Mouse (Mus musculus): ENCODE results near the gene Ndufc1. TPM values are rescaled to one million over a fixed set of nuclear protein-coding genes. Genes with fewer than 3 reads are reported as not detected.

The Ndufc1 gene
- total and polyA plus RNA-seq, 3 experiments = 115 to 207 TPM; not detected in 1

DNA sequence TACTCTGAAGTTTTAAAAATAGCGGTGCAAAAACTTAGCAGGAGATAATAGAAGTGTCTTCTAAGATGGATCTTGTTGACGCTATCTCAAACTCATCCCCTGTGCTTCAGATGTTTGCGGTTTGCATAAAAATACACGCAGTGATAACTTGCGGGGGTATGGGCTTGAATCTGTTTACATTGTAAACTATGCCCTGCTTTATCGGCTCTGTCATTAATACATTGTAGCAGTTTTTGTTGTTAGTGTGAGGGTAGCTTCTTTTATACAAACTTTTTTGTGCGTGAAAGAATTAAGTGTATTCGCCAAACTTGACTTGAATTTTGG, 8.3 kb upstream of the Ndufc1 start:
- peaks cover 7 to 44% of the 10 kb centered on the region in 2 experiments for H3K36me3 ChIP-seq (ENCODE audit: control insufficient read depth in 1 of 2, insufficient read depth in 2 of 2, low read length in 2 of 2)
- H3K27ac ChIP-seq (ENCODE audit: control insufficient read depth, low read depth, low read length) = peak overlapping the region; percentile 90
- peak; percentile 72; the same call in 1 of the 2 replicates for TF ChIP-seq MEF2A (IDR thresholded peaks at IDR 0.05; ENCODE audit: extremely low read depth, insufficient replicate concordance, low read depth, low read length, poor library complexity, severe bottlenecking)
- peak in 1 of 2 experiments; percentile 36; a peak in 2 of 4 replicates for TF ChIP-seq EP300 (IDR thresholded peaks at IDR 0.05; ENCODE audit: low read depth in 1 of 2, low read length in 2 of 2)
- peak; percentile 86 for TF ChIP-seq SIN3A (IDR thresholded peaks at IDR 0.05; ENCODE audit: low read length)
- TF ChIP-seq ZC3H11A (IDR thresholded peaks at IDR 0.05; ENCODE audit: low read depth, low read length) = no peak
- TF ChIP-seq E2F4 (IDR thresholded peaks at IDR 0.05; ENCODE audit: borderline replicate concordance, low read depth, low read length) = no peak
- peak; percentile 91 for TF ChIP-seq ETS1 (IDR thresholded peaks at IDR 0.05; ENCODE audit: low read depth, low read length)
- peak; percentile 70 for TF ChIP-seq GATA1 (IDR thresholded peaks at IDR 0.05; ENCODE audit: low read depth, low read length)
- no peak for TF ChIP-seq SMC3 (IDR thresholded peaks at IDR 0.05; ENCODE audit: low read depth, low read length)
- peak; percentile 47; the same call in 1 of the 2 replicates for TF ChIP-seq RCOR1 (IDR thresholded peaks at IDR 0.05; ENCODE audit: low read depth, low read length)
- TF ChIP-seq MXI1 (IDR thresholded peaks at IDR 0.05; ENCODE audit: low read depth, low read length) = peak; percentile 50; the same call in 1 of the 2 replicates
- TF ChIP-seq ZNF384 (IDR thresholded peaks at IDR 0.05; ENCODE audit: low read depth, low read length) = 0 out of 2 replicates have a peak, but pooled peaks have one; percentile 4
- TF ChIP-seq ZKSCAN1 (IDR thresholded peaks at IDR 0.05; ENCODE audit: low read depth, low read length) = no peak
- no peak for TF ChIP-seq NELFE (IDR thresholded peaks at IDR 0.05; ENCODE audit: low read depth, low read length)
- TF ChIP-seq MAZ (IDR thresholded peaks at IDR 0.05; ENCODE audit: low read depth, low read length) = peak; percentile 52
- TF ChIP-seq HCFC1 (IDR thresholded peaks at IDR 0.05; ENCODE audit: low read depth, low read length) = peak; percentile 57
- TF ChIP-seq TBP (IDR thresholded peaks at IDR 0.05; ENCODE audit: low read depth, low read length) = 0 out of 2 replicates have a peak, but pooled peaks have one; percentile 0
- H3K79me2 ChIP-seq (ENCODE audit: control insufficient read depth, insufficient read depth, low read length, poor library complexity) = peaks cover 64% of the 10 kb centered on the region
- peak overlapping the region; percentile 74 to 88 for H3K4me3 ChIP-seq (ENCODE audit: control insufficient read depth in 1 of 2, insufficient read depth in 1 of 2, low read depth in 2 of 2, low read length in 2 of 2)
- H3K4me1 ChIP-seq (ENCODE audit: control insufficient read depth in 1 of 2, insufficient read depth in 2 of 2, low read length in 2 of 2) = peaks cover 16 to 25% of the 10 kb centered on the region in 2 experiments
- DNase-seq (ENCODE audit: low read depth, low spot score) = no peak
- no peaks in the 10 kb centered on the region for H3K27me3 ChIP-seq (ENCODE audit: control insufficient read depth in 1 of 2, insufficient read depth in 2 of 2, low read length in 2 of 2)
- peak overlapping the region; percentile 97 for H3K9ac ChIP-seq (ENCODE audit: control insufficient read depth, low read depth, low read length, poor library complexity, severe bottlenecking)
- H3K9me3 ChIP-seq (replicated peaks; ENCODE audit: insufficient read depth, low read length) = no peaks in the 10 kb centered on the region

DNA sequence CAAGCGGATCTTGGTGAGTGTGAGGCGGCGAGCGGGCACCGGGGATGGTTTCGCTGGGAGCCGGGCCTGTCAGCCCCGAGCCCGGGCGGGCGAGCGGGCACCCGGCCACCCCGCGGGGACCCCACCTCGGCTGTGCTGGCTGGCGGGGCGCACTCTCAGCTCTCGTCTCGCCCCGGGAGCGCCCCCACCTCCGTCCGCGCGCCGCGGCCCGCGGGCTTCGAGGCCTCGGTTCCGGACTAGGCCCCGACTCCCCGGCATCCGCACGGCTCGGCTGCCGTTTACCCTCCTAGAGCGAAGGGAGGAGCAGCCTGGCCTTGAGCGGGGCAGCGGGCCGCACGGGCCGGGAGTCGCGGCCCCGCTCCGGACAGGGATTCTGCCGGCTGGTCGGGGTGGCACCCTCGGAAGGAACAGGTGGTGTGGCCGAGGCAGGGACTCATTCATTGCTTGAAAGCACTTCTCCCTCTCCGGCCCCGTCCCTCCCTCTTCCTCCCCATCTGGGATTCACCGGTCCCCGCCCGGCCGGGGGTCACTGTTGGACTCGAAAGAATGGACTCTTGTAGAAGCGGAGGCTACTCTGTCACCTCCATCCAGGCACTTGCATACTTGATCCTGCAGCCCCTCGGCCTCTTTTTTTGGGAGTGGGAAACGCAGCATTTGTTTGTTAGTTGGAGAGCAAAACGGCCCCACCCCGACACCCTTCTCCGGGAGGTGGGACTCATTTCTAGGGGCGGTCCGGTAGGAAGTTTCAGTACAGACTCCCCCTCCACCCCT, 7.8 kb upstream of the Ndufc1 start:
- TF ChIP-seq ETS1 (IDR thresholded peaks at IDR 0.05; ENCODE audit: low read depth, low read length) (no peak), TBP (IDR thresholded peaks at IDR 0.05; ENCODE audit: low read depth, low read length) (peak; percentile 7; the same call in 1 of the 2 replicates), SIN3A (IDR thresholded peaks at IDR 0.05; ENCODE audit: low read length) (no peak; the same call in 1 of the 2 replicates), POLR2AphosphoS5 (IDR thresholded peaks at IDR 0.05; ENCODE audit: borderline replicate concordance, low read depth, low read length) (no peak), MAZ (IDR thresholded peaks at IDR 0.05; ENCODE audit: low read depth, low read length) (peak; percentile 37; the same call in 1 of the 2 replicates), USF2 (IDR thresholded peaks at IDR 0.05; ENCODE audit: borderline replicate concordance in 1 of 2, insufficient read depth in 1 of 2, low read depth in 1 of 2, low read length in 2 of 2) (no peak), MAFK (IDR thresholded peaks at IDR 0.05; ENCODE audit: borderline replicate concordance, low read depth, low read length) (no peak), UBTF (IDR thresholded peaks at IDR 0.05; ENCODE audit: borderline replicate concordance, insufficient read depth, low read depth, low read length) (0 out of 2 replicates have a peak, but pooled peaks have one; percentile 36), EP300 (IDR thresholded peaks at IDR 0.05; ENCODE audit: low read depth in 1 of 2, low read length in 2 of 2) (no peak), CHD1 (IDR thresholded peaks at IDR 0.05; ENCODE audit: low read depth, low read length) (peak; percentile 59; the same call in 1 of the 2 replicates), MXI1 (IDR thresholded peaks at IDR 0.05; ENCODE audit: low read depth, low read length) (no peak), SMC3 (IDR thresholded peaks at IDR 0.05; ENCODE audit: low read depth, low read length) (no peak), CHD2 (IDR thresholded peaks at IDR 0.05; ENCODE audit: low read length) (no peak), MAX (IDR thresholded peaks at IDR 0.05; ENCODE audit: low read length) (no peak)
- peaks cover 16 to 21% of the 10 kb centered on the region in 2 experiments for H3K4me1 ChIP-seq (ENCODE audit: control insufficient read depth in 1 of 2, insufficient read depth in 2 of 2, low read length in 2 of 2)
- DNase-seq (ENCODE audit: low read depth, low spot score) = peak; percentile 68

More for the DNA sequence above, 7.8 kb upstream of the Ndufc1 start:
- Histone ChIP-seq H3K36me3 (ENCODE audit: control insufficient read depth in 1 of 2, insufficient read depth in 2 of 2, low read length in 2 of 2) (peaks cover 7 to 38% of the 10 kb centered on the region in 2 experiments), H3K9ac (ENCODE audit: control insufficient read depth, low read depth, low read length, poor library complexity, severe bottlenecking) (peak overlapping the region; percentile 97), H3K79me2 (ENCODE audit: control insufficient read depth, insufficient read depth, low read length, poor library complexity) (peaks cover 58% of the 10 kb centered on the region), H3K9me3 (replicated peaks; ENCODE audit: insufficient read depth, low read length) (no peaks in the 10 kb centered on the region), H3K27ac (ENCODE audit: control insufficient read depth, low read depth, low read length) (peak overlapping the region; percentile 90), H3K4me3 (ENCODE audit: control insufficient read depth in 1 of 2, insufficient read depth in 1 of 2, low read depth in 2 of 2, low read length in 2 of 2) (peak overlapping the region; percentile 74 to 88), H3K27me3 (ENCODE audit: control insufficient read depth in 1 of 2, insufficient read depth in 2 of 2, low read length in 2 of 2) (no peaks in the 10 kb centered on the region)
